Mouse (Mus musculus): Measurements from ENCODE around the gene Klf5.

The Klf5 gene

DNA sequence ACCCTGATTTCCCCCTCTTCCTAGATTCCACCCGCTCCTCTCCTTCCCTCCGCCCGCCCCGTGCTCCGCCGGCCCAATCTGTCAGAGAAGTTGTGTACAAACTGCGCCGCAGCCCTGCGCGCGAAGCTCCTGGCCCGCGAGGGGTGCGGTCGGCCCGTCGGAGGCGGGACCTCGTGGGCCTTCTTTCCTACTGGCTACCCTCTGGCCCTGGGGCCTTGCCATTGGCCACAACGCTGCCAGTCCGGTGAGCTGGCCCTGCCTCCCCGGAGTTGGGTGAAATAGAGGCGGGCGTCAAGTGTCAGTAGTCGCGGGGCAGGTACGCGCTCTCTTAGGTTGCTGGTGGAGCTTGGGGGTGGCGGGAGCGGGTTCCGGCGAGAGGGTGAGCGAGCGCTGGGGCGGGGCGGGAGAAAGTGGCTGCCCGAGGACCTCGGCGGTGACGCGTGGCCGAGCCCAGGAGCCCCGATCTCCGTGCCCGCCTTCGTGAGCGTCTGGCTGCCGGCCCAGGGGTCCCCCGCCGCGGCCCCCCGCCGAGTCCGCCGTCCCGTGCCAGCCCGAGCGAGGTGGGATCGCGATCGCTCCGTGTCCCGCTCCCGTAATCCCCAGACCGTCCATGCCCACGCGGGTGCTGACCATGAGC lies at the start of gene Klf5:
TSS of gene Klf5 (plus strand) at position 307 of the 637 bp plus-strand sequence.
- DNase-seq (ENCODE audit: low spot score in 2 of 2), result peak; percentile 88

DNA sequence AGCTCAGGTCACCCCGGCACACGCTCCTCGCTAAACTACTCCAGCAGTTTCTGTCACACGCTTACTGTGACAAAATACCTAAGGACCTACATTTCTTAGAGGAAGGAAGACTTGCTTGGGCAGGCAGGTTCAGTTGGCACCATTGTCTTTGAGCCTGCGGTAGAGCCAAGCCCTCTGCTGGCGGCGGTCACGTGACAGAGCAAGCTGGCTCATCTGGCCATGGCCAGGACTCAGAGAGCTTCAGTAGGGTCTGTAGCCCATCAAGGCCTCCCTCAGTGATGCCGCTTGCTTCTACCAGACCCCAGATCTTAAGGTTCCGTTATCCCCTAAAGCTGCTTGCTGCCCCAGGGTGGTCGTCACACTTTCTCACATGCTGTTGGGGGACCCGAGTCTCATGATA lies 36.5 kb upstream of the Klf5 start:
- no peak for DNase-seq (ENCODE audit: low spot score in 2 of 2)

- no peak for DNase-seq (ENCODE audit: low spot score in 2 of 2)
Observed at GRCm38 (mm10) chr14:99263816-99264215, 34.7 kb upstream of the Klf5 start.

GRCm38 (mm10) chr14:99265791-99266190 lies 32.7 kb upstream of the Klf5 start:
- DNase-seq (ENCODE audit: low spot score in 2 of 2), result no peak

GRCm38 (mm10) chr14:99266749-99267148 lies 31.7 kb upstream of the Klf5 start:
- DNase-seq (ENCODE audit: low spot score in 2 of 2), result no peak

- DNase-seq (ENCODE audit: low spot score in 2 of 2), result no peak
Observed at GRCm38 (mm10) chr14:99274056-99274455, 24.4 kb upstream of the Klf5 start.

GRCm38 (mm10) chr14:99275827-99276226 lies 22.7 kb upstream of the Klf5 start:
- no peak for DNase-seq (ENCODE audit: low spot score in 2 of 2)

DNA sequence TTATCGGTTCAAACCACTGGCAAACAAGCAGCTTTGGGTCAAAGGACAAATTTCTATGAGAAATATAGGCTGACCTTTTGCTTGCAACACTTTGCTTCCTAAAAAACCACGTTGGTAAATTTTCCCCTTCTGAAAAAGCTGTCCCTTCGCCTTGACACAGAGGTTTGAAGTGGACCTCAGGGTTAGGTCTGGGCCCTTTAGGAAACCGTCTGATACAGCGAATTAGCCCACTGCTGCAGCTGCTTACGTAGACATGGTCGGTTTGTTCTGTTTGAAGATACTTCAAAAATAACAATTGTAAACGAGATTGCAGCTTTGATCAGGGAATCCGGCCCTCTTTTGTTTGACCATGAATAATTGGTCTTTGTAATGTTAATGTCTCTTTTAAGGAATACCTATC lies 20.2 kb upstream of the Klf5 start:
- no peak for DNase-seq (ENCODE audit: low spot score in 2 of 2)

DNA sequence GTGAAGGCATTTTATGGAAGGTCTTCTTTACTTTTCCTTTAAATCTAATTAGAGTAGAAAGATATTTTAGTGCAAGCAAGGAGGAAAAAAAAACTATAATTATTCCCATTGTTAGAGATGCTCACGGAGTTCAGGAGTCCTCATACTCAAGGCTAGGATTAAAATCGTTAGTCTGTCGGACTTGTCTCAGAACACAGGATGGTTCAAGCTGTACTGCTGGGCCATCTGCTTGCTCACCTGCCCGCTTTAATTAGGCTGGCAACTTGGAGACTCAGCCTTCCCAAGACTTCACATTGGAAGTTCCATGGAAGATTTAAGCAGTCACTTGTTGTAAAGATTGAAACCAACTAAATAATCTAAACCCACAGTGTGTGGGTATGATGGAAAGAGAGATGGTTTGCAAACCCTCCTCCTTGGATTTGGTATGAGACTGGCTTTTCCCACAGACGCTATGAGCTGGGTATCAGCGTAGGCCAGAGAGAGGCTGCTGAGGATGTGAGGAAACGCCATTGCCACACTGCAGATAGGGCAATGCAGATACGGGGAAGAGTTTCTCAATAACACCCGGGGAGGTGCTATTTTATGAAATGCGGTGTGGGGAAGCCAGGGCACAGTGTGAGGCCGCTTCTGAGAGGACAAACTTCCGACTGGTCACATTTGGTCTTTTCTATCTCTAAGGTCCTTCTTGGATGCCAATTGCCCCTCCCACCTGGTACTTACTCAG lies 19.6 kb upstream of the Klf5 start:
- no peak for DNase-seq (ENCODE audit: low spot score in 2 of 2)

GRCm38 (mm10) chr14:99280399-99280798 lies 18.1 kb upstream of the Klf5 start:
- DNase-seq (ENCODE audit: low spot score in 2 of 2), result no peak

DNA sequence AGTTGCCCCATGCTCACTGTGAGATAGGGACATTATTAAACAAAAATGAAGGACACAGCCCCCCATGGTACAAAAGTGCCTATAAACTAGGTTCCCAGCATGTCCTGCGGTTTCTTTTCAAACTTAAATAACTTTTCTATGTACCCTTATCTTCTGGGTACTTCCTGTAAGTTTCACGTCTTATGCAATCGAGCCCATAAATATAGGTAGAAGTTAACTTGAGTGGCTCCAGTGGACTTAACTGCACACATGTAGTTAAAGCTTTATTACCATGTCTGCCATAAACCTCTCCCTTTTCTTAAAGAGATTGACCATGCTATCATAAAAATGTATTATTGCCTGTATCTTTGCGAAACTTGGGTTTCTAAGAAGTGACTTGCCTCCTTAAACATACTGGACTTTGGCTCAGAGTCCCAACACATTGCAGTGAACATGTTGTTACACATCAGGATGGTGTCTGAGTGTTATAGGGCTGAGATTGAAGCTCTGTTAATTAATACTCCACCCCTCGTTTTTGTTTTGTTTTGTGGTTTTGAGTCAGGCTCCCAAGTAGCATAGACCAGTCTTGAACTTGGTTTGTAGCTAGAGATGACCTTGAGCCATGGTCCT lies 17.6 kb upstream of the Klf5 start:
- no peak for DNase-seq (ENCODE audit: low spot score in 2 of 2)

- no peak for DNase-seq (ENCODE audit: low spot score in 2 of 2)
Observed at GRCm38 (mm10) chr14:99285486-99285885, 13.0 kb upstream of the Klf5 start.

DNA sequence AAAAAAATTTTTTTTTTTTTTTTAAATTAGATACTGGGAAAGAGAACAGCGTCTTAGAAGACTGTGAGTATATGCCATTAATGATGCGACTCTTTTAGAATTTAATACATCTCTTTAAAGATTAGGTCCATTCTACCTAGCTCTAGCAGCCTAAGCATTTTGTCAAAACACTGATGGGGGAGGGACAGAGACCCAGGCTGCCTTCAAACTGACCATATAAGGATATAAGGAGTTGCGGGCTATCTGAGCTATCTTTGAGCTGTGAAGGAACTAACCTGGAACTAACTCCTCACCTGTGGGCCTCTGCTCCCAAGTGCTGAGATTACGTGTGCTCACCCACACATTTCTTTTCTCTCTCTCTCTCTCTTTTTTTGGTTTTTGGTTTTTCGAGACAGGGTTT lies 6.3 kb upstream of the Klf5 start:
- no peak for DNase-seq (ENCODE audit: low spot score in 2 of 2)

DNA sequence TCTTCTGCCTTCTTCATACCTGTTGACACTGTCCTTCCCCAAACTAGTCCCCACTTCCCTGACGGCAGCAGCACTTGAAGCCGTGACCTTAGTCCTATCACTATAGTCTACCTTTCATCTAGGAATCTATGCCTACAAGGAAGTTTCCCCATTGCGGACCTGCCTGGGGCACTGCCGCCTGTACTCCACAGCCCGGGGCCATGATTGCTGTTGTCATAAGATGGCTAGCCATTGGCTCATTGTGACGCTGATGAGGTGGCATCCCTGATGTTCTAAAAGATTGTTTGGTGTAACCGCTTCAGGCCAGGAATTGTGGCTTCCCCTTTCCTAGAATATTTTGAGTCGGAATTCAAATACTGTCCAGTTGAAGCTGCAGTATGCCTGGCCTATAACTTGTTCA lies 4.1 kb upstream of the Klf5 start:
- DNase-seq (ENCODE audit: low spot score in 2 of 2), result no peak

DNA sequence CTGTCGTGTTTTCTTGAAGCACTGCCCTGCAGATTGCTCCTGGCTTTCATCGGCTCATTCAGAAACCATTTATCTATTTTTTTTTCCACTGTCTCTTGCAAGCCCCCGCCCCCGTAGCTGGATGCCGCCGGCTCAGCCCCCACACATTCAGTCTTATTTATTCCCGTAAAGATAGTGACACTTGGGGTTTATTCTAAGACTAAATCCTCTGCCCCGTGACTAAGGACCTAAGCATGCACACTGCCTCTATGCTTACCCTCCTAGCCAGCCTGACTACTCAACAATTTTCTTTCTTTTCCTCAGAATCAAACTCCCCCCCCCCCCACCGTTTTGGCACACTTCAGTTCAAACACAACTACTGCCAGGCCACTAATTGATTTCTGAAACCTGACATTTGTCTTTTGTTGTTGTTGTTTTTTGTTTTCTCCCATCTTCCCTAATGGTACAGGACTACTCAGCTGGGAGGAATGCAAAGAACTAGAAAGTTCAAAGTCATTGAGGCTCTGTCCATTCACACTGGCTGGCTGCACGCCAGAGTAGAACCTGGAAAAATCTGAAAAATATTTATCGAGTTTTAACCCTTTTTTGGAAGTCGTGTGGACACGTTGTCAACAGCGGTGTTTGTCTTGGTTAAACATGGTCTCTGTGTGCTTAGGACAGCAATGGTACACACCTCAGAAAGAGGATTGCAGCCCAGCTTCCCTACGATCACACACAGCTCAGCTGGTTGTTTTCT lies 2.7 kb upstream of the Klf5 start:
- no peak for DNase-seq (ENCODE audit: low spot score in 2 of 2)

GRCm38 (mm10) chr14:99299022-99299481 lies 561 bp downstream of the Klf5 start:
- DNase-seq (ENCODE audit: low spot score in 2 of 2), result peak; percentile 10 to 34

DNA sequence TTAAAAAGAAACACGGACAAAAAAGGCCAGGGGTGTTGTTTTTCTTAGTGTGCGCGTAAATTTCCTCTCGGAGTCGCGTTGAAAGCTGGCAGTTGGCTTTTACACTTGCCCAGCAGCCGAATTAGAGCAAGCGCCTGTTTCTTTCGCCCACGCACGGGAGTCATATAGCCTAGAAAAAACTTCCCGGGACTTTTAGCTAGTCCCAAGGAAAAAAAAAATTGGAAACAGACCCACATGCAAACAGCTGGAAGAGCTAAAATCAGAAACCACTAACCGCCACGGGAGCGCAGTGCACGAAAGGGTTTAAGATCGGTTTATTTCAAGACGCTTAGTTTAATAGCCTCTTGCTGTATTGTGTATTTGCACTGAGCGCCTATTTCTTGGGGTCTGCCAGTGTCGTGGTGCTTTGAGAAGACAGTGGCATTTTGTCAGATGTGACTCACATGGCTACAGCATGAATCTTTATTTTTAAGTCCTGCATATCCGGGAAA lies 1.3 kb downstream of the Klf5 start:
- DNase-seq (ENCODE audit: low spot score in 2 of 2), result peak; percentile 14 to 25

GRCm38 (mm10) chr14:99301472-99301871 lies 3.0 kb downstream of the Klf5 start:
- no peak for DNase-seq (ENCODE audit: low spot score in 2 of 2)

GRCm38 (mm10) chr14:99304387-99304786 lies 5.9 kb downstream of the Klf5 start:
- DNase-seq (ENCODE audit: low spot score in 2 of 2), result no peak

- no peak for DNase-seq (ENCODE audit: low spot score in 2 of 2)
Observed at GRCm38 (mm10) chr14:99304997-99305792, 6.7 kb downstream of the Klf5 start.

- no peak for DNase-seq (ENCODE audit: low spot score in 2 of 2)
Observed at GRCm38 (mm10) chr14:99306410-99306809, 7.9 kb downstream of the Klf5 start.
